Mouse (Mus musculus) heart, embryonic 15.5 days (tissue): ENCODE measurements around the gene 4930558K02Rik. TPM values are rescaled to one million over a fixed set of nuclear protein-coding genes. Genes with fewer than 3 reads are reported as not detected.

ENCODE experiments used
- ATAC-seq: fragments of 200-750 bp; cut with Nextera tagmentation; replicated peaks from 2 replicates; pipeline ENCODE4 v1.8.0; 2017; ENCODE audit warnings: low read depth, moderate TSS enrichment; ENCODE audit not compliant: insufficient number of reproducible peaks, insufficient read depth, low FRiP score
- H3K27ac ChIP-seq: fragments of 300-500 bp; sonication (generic); 2 replicates; pipeline ENCODE4 v1.5.1; 2015; ENCODE audit warnings: mild to moderate bottlenecking, inconsistent platforms
- H3K27me3 ChIP-seq: fragments of 300-500 bp; sonication (generic); 2 replicates; pipeline ENCODE4 v1.6.1; 2015; ENCODE audit warnings: inconsistent platforms
- H3K36me3 ChIP-seq: fragments of 300-500 bp; sonication (generic); 2 replicates; pipeline ENCODE4 v1.6.1; 2015; ENCODE audit warnings: mild to moderate bottlenecking, inconsistent platforms
- H3K4me1 ChIP-seq: fragments of 300-500 bp; sonication (generic); replicated peaks from 2 replicates; pipeline ENCODE4 v1.6.1; 2015; ENCODE audit warnings: inconsistent platforms
- H3K4me2 ChIP-seq: fragments of 300-500 bp; sonication (generic); 2 replicates; pipeline ENCODE4 v1.6.1; 2015; ENCODE audit warnings: inconsistent platforms, mild to moderate bottlenecking, moderate library complexity
- H3K4me3 ChIP-seq: fragments of 300-500 bp; sonication (generic); 2 replicates; pipeline ENCODE4 v1.5.1; 2015; ENCODE audit warnings: mild to moderate bottlenecking, inconsistent platforms
- H3K9ac ChIP-seq: fragments of 300-500 bp; sonication (generic); 2 replicates; pipeline ENCODE4 v1.6.1; 2015; ENCODE audit warnings: mild to moderate bottlenecking, inconsistent platforms
- H3K9me3 ChIP-seq: fragments of 300-500 bp; sonication (generic); replicated peaks from 2 replicates; pipeline ENCODE4 v1.6.1; 2016; ENCODE audit warnings: inconsistent platforms
- WGBS: fragments of 180-500 bp; shearing (Covaris S2); methylation state at CpG from one replicate; pipeline ENCODE4 v1.1.7; 2015; ENCODE audit warnings: mixed read lengths; 5-methylcytosine and 5-hydroxymethylcytosine counted together
- polyA plus RNA-seq: library from polyadenylated mRNA; unstranded; fragments of >200 nt; fragmentation: Nextera tagmentation; extraction: Ambion mirVana; gene quantifications from 2 replicates; pipeline ENCODE4 v1.2.1, GENCODE M21; 2015

The 4930558K02Rik gene
- polyA plus RNA-seq, 1 experiment from 2014 or later, result not detected

DNA sequence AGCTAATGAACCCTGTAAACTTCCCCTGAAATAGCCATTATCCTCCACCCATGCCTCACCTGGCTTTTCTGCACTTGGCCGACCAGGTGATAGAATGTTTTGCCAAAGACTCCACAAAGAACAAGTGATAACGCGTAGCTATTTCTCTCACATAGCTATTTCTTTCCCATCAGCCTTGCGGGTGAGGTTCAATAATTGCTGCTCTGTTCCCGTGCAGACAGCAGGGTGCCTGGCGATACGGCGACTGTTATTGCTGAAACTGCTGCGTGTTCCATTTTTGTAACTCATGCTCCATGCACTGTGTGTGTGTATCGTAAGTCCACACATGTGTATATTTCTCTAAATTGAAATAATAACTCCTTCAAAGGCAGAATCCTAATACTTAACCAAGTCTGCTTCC, 47.6 kb downstream of the 4930558K02Rik start:
- Histone ChIP-seq H3K4me3 (no peak overlapping the region), H3K4me1 (no peaks in the 10 kb centered on the region), H3K27ac (no peak overlapping the region), H3K4me2 (no peak overlapping the region), H3K27me3 (no peaks in the 10 kb centered on the region), H3K9ac (no peak overlapping the region), H3K36me3 (no peaks in the 10 kb centered on the region), H3K9me3 (no peaks in the 10 kb centered on the region)
- 89% methylated on average over 10 of the region's 10 CpGs for WGBS
- ATAC-seq, result no peak

DNA sequence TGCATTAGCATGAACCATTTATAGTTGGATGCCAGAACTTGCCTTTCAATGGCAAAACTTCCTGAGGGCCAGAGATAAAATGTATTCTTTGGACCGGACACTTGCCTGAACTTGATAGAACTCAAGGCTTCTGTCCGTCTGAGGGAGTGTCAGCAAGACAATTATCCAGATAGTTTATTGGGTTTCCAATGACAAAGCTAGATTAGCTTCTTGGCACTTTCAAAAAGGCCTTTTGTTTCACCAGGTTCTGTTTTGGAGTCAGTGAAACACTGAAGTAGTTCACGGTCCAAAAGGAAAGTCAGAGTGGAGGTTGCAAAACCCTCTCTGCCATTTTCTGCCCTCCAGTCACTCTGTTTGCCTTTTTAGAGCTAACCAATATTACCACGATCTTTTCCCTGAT, 48.1 kb downstream of the 4930558K02Rik start:
- Histone ChIP-seq H3K4me3 (no peak overlapping the region), H3K9me3 (no peaks in the 10 kb centered on the region), H3K4me1 (no peaks in the 10 kb centered on the region), H3K36me3 (no peaks in the 10 kb centered on the region), H3K27ac (no peak overlapping the region), H3K4me2 (no peak overlapping the region), H3K27me3 (no peaks in the 10 kb centered on the region), H3K9ac (no peak overlapping the region)
- WGBS, result 59% methylated on average over 4 of the region's 4 CpGs
- no peak for ATAC-seq

DNA sequence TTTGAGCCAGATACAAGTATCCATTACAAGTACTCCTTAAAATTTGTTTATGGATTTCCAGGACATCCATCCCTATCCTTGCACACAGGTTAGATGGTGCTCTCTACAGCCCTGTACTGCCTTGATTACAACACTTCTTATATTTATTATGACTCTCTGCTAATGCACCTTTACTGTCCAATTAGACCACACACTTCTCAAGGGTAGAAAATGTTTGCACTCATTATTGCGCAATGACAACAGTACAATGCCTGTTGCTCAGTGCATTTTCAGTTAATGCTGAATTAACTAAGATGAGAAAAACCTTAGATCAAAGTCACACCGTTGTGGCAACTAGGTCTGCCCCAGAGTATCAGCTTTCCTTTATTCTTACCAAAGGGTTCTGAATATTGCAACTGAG, 51.5 kb downstream of the 4930558K02Rik start:
- Histone ChIP-seq H3K36me3 (no peaks in the 10 kb centered on the region), H3K27me3 (no peaks in the 10 kb centered on the region), H3K9ac (no peak overlapping the region), H3K4me3 (no peak overlapping the region), H3K9me3 (no peaks in the 10 kb centered on the region), H3K4me1 (no peaks in the 10 kb centered on the region), H3K4me2 (no peak overlapping the region), H3K27ac (no peak overlapping the region)
- ATAC-seq, result no peak
- 86% methylated on average over 2 of the region's 2 CpGs for WGBS

DNA sequence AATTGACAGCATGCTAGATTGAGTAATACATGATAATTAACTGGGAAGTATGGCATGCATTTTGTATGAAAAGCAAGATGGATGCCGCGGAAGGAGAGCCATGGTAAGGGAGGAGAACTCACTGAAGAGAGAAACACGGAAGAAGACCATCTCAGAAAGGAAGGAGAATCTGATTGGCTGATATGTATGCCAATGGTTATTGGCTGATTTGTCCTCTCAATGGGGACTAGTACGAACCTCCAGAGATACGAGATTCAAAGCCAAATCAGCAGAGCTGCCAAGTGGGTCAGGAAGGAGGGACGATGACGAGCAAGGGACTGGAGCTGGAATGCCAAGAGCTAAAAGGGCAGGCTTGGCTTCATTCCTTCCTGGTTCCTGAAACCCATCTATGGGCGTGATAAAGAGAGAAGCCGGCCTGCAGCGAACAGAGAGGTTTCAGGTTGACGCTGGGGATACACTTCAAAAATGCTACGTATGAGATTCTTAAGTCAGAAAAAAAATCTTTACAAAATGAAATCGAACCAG, 54.1 kb downstream of the 4930558K02Rik start:
- ATAC-seq, result no peak
- Histone ChIP-seq H3K36me3 (no peaks in the 10 kb centered on the region), H3K4me2 (no peak overlapping the region), H3K27me3 (no peaks in the 10 kb centered on the region), H3K4me3 (no peak overlapping the region), H3K4me1 (no peaks in the 10 kb centered on the region), H3K9me3 (no peaks in the 10 kb centered on the region), H3K9ac (no peak overlapping the region), H3K27ac (no peak overlapping the region)
- WGBS, result 68% methylated on average over 13 of the region's 13 CpGs

DNA sequence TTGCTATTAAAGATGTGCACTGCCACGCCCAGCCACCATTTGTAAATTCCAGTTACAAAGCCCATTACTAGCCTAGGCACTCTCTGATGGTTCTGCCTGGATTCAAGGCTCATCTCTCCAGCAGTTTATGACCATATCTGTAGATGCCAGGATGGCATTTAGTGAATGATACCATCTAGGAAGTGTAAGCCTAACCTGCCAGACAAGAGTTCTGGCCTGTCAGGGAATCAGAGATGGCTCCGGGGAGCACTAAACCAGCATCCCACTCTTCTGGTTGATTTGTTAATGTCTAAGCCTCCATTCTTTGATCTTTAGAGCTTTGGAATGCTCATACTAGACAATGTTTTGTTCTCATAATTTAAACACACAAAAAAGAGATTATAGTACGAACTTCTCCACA, 55.1 kb downstream of the 4930558K02Rik start:
- WGBS, result 80% methylated on average over 3 of the region's 3 CpGs
- no peak for ATAC-seq

DNA sequence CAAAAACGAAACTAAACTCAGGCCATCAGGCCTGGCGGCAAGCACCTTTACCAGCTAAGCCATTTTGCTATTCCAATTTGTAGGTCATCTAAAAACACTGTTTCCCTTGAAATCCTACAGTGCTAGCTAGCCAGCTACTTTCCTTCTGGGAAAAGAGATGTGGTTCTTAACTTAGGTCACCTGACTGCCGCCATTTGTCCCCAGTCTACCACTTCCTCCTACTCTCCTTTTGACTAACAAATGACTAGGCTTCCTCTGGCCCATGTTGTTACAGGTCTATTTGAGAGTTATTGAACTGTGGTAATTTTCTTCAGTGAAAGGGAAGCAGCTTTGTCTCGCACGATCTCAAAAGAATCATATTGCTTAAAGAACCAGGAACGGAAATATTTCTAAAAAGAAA, 57.5 kb downstream of the 4930558K02Rik start:
- no peaks in the 10 kb centered on the region for H3K9me3 ChIP-seq
- no peak for ATAC-seq
- WGBS, result 83% methylated on average over 6 of the region's 6 CpGs
- 0 out of 2 replicates have a peak, but pooled peaks cover 3% of the 10 kb centered on the region for H3K4me1 ChIP-seq
- no peak overlapping the region for H3K4me2 ChIP-seq
- H3K4me3 ChIP-seq, result no peak overlapping the region
- H3K9ac ChIP-seq, result no peak overlapping the region
- no peak overlapping the region for H3K27ac ChIP-seq
- H3K36me3 ChIP-seq, result no peaks in the 10 kb centered on the region
- H3K27me3 ChIP-seq, result no peaks in the 10 kb centered on the region

More for the DNA sequence above, 55.1 kb downstream of the 4930558K02Rik start:
- H3K9ac ChIP-seq, result no peak overlapping the region
- no peaks in the 10 kb centered on the region for H3K4me1 ChIP-seq
- no peaks in the 10 kb centered on the region for H3K27me3 ChIP-seq
- no peaks in the 10 kb centered on the region for H3K36me3 ChIP-seq
- no peak overlapping the region for H3K4me3 ChIP-seq
- H3K9me3 ChIP-seq, result no peaks in the 10 kb centered on the region
- no peak overlapping the region for H3K27ac ChIP-seq
- H3K4me2 ChIP-seq, result no peak overlapping the region

DNA sequence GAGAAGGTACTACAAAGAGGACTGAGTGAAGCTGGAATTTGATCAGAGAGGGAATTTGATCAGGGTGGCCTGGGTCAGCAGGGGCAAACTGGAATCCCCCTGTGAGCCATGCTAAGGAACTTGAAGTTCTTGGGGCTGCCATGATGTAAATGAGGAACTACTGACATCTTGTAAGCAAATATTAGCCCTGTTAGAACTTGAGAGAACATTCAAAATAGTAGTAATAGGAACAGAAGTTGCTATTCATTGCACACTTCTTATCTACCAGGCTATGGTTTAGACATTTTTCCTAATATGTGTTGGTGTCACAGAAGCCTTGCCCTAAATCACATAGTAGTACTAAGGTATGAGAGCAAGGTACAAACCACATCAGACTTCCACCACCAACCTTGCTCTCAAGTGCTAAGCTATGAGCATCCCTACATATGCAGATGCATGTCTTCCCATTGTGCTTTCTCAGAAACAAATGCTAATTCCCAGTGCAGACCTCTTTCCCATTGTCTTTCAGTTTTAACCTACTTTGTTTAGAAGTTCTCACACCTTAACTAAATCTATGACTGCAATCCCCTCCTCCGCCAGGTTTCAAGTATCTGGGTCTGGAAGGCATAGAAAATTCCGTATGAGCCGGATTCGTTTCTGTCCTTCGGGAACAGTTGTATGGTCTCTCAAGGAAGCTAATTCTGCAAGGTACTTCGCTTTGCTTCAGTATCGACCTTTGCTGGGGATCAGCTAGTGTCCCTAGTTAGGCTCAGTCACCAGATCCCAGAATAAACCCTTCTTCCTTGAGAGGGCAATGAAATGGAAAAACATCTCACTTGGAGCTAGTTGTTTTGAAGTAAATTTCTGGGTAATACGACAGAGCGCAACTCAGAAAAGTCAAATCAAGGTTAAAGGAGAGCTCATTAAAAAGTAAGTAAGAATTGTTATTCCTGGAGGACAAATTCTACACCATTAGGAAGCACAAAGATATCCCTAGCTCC, 58.7 kb downstream of the 4930558K02Rik start:
- Histone ChIP-seq H3K36me3 (no peaks in the 10 kb centered on the region), H3K4me2 (no peak overlapping the region), H3K4me1 (0 out of 2 replicates have a peak, but pooled peaks cover 3% of the 10 kb centered on the region), H3K4me3 (no peak overlapping the region), H3K27me3 (no peaks in the 10 kb centered on the region), H3K27ac (no peak overlapping the region), H3K9ac (no peak overlapping the region), H3K9me3 (no peaks in the 10 kb centered on the region)
- ATAC-seq, result no peak
- 85% methylated on average over 9 of the region's 9 CpGs for WGBS

DNA sequence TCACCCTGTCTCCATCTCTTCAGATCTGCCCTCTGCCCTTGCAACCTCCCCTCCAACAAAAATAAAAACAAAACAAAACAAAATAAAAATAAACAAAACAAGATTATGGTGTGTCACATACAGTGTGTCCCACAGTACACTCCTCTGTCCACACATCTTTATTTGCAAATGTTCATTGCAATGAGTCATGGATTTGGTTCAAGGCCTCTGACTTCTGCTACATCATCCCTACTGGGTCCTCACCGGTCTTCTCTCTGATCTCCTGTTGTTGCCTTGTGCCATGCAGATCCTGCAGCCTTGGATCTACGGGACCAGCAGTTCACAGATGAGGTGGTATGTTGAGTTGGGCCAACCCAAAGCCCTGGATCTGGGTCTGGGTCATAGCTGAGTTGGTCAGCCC, 59.8 kb downstream of the 4930558K02Rik start:
- Histone ChIP-seq H3K27ac (no peak overlapping the region), H3K9me3 (no peaks in the 10 kb centered on the region), H3K36me3 (no peaks in the 10 kb centered on the region), H3K4me2 (no peak overlapping the region), H3K27me3 (no peaks in the 10 kb centered on the region), H3K9ac (no peak overlapping the region), H3K4me3 (no peak overlapping the region), H3K4me1 (0 out of 2 replicates have a peak, but pooled peaks cover 3% of the 10 kb centered on the region)
- no peak for ATAC-seq
- 91% methylated on average over 2 of the region's 2 CpGs for WGBS

DNA sequence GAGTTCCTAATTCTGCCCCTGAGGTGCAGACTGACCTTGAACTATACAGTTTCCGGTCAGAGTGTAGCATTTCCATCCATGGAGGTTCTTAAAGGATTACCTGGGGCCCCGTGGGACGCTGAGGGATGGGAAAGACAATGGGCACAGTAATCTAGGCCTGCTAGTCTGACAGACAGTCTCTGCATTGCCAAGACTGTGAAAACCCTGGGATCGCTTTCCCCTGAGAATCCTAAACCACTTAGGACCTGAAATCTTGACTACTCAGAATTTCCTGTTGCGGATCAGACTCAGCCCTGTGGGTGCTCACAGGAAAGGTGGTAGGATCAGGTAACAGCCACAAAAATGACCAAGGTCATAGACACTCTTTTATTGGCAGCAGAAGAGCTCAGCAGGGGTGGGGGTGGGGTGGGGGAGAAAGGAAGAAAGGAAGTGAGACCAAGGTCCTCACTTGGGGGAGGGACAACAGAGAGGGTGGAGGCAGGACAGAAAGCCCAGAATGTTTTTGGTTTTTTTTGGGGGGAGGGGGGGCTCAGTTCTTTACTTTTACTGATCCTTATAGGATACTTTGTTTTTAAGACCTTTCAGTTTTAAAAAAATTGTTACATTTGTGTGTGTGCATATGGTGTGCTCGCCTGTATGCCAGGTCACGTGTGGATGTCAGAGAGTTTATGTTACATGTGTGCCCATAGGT, 60.6 kb downstream of the 4930558K02Rik start:
- no peak for ATAC-seq
- Histone ChIP-seq H3K27me3 (no peaks in the 10 kb centered on the region), H3K4me2 (no peak overlapping the region), H3K9me3 (no peaks in the 10 kb centered on the region), H3K9ac (no peak overlapping the region), H3K27ac (no peak overlapping the region), H3K36me3 (no peaks in the 10 kb centered on the region), H3K4me3 (no peak overlapping the region), H3K4me1 (0 out of 2 replicates have a peak, but pooled peaks cover 3% of the 10 kb centered on the region)
- 59% methylated on average over 7 of the region's 7 CpGs for WGBS

DNA sequence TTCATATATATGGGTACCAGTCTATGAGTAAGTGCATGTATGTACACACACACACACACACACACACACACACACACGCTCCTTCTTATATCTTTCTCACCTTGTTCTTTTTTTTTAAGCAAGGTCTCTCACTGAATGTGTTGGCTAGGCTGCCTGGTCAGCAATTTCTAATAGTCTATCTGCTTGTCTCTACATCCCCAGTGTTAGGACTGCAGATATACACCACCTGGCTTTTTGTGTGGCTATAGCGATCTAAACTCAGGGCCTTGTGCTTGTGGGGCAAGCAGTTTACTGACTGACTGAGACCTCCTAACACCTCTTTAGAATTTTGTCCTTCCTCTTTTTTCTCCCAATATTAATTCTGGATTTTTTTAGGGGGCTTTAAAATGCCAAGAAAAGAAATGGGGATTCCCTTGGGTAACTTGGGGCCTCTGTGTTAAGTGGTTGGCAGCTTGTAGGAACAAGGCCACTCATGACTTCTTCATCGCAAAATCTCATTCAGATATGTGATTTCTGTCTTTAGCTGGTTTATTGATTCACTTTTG, 61.4 kb downstream of the 4930558K02Rik start:
- ATAC-seq, result no peak
- Histone ChIP-seq H3K9ac (no peak overlapping the region), H3K4me1 (0 out of 2 replicates have a peak, but pooled peaks cover 6% of the 10 kb centered on the region), H3K27ac (no peak overlapping the region), H3K9me3 (no peaks in the 10 kb centered on the region), H3K4me2 (no peak overlapping the region), H3K36me3 (no peaks in the 10 kb centered on the region), H3K4me3 (no peak overlapping the region), H3K27me3 (no peaks in the 10 kb centered on the region)
- 70% methylated on average over 3 of the region's 3 CpGs for WGBS

DNA sequence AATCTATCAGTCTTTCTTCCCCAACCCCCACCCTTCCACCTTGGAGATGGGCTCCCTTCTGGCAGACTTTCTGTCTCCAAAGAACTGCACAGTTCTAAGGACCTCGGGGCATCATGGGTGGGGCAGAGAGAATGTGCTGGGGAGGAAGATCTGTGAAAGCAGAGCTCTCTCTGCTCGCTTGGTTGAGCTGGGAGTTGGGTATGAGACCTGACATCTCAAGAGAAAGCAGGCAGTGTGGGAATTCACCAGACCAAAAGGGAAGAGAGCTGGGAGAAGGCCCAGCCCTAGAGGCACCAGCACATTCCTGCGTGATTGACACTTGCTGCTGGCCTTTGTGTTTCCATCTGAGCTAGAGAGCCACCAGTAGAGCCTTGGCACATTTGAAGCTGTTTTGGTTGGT, 63.4 kb downstream of the 4930558K02Rik start:
- Histone ChIP-seq H3K27ac (no peak overlapping the region), H3K27me3 (no peaks in the 10 kb centered on the region), H3K9me3 (no peaks in the 10 kb centered on the region), H3K4me3 (no peak overlapping the region), H3K36me3 (no peaks in the 10 kb centered on the region), H3K9ac (no peak overlapping the region), H3K4me1 (0 out of 2 replicates have a peak, but pooled peaks cover 6% of the 10 kb centered on the region), H3K4me2 (no peak overlapping the region)
- 56% methylated on average over 3 of the region's 3 CpGs for WGBS
- ATAC-seq, result no peak
